Mouse (Mus musculus) lung, adult 18-20 months (tissue): Measurements from ENCODE around the gene Cadm2.

Source experiments
- DNase-seq, 2 experiments: peaks; one replicate each; pipeline ENCODE4 v3.0.0; 2022; ENCODE audit warnings: mixed read lengths in 2 of 2

The Cadm2 gene

DNA sequence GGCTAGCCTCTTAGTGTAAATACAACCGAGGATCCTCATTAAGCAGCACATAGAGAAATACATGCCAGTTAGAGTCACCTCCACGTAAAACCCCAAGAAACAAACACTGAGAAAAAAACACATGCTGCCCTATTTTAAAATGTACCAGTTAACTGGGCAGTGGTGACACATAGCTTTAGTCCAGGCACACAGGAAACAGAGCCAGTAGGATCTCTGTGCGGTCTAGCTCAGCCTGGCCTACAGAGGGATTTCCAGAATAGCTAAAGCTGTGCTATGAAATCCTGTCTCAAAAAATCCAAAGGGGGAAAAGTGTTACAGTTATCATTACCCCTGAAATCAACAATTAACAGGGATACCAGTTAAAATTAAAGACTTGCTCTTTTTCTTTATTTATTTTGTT is 498.9 kb downstream of the Cadm2 start:
- DNase-seq, result no peak

DNA sequence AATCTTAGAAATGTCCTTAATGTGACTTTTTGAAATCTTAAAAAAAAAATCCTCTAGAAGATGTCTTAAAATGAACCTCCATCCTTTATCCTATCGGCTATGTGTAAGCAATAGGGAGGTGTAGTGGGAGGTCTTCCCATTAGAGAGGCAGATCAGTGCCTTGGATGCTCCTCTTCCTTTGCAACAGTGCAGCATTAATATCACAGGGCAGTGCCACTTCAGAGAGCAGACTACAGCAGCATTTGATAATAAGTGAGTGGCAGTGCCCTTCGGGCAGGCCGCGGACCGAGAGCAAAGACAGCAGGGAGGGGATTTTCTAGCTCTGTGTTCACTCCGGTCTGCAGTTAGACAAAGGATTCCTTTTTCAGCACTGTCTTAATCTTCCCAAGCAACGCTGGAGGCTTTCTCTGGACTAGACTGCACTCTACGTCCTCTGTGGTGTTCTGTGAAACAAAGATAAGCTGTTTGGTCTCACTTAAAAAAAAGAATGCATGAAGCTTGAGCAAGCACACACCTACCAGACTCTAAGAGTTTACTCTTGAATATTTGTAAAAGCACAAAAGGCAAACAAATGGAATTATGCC is 514.1 kb downstream of the Cadm2 start:
- no peak for DNase-seq

DNA sequence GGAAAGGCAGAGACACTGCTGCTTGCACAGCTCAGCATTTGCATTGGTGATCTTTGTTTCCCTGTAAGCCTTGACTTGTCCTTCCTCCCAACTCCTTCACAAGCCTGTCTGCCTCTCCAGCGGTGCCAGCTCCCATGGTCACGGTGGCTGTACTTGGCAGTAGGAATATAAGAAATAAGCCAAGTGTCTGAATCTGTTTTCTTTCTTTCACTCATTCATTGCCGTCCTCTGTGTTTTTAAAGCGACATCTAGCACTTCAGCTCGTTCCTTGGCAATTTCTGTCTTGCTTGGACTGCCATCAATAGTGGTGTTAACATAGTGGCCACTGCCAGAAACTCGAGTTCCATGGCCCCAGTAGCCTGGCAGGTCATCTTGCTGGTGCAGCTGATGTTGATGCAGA is 524.0 kb downstream of the Cadm2 start:
- no peak for DNase-seq

DNA sequence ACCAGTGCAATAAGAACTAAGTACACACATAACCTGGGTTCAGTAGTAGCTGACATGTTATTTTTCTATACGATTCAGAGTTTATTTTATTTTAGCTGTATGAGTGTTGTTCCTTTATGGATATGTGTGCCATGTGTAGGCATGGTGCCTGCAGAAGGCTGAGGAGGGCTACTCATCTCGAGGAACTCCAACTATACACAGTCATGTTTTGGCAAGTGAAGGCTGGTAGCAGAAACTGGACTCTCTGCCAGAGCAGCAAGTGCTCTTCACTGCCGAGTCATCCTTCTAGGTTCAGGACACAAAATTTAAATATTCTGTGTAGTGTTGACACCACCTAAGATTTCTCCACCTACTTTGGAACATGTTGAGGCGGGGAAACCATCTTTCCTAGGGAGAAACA is 524.8 kb downstream of the Cadm2 start:
- no peak for DNase-seq

DNA sequence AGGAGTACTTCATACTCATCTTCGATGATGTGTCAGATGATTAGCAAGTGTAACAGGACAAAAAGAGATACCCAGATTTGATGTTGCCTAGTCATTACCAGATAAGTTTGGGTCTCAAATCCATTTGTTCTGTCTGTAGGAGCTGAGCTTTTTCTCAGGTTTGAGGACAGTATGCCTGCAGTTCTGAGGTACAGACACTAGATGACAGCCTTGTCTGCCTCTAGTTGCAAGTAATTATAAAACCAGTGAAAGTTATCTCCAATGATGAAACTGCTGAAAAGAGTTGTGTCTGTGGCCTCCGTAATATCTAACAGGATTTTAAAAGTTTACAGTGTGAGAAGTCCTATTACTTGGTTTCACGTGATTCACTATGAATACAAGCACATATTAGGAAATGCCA is 531.0 kb downstream of the Cadm2 start:
- DNase-seq, result no peak

DNA sequence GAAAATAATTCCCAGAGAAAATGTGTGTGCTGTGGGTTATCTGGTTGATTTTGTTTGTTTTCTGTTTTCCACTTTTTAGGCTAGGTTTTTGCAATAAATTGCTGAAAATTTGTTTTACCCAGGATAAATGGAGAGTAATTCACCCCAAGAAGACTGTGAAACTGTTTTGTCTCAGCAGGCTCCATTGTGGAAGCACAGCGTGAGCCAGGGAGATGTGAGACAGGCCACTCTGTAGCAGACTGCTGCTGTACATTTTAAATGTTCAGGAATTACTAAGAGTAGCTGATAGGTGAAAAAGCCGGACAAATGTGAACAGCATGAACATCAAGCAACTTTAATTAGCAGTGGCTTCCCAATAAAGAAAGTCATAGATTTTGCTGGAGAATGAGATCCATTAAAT is 541.4 kb downstream of the Cadm2 start:
- no peak for DNase-seq

DNA sequence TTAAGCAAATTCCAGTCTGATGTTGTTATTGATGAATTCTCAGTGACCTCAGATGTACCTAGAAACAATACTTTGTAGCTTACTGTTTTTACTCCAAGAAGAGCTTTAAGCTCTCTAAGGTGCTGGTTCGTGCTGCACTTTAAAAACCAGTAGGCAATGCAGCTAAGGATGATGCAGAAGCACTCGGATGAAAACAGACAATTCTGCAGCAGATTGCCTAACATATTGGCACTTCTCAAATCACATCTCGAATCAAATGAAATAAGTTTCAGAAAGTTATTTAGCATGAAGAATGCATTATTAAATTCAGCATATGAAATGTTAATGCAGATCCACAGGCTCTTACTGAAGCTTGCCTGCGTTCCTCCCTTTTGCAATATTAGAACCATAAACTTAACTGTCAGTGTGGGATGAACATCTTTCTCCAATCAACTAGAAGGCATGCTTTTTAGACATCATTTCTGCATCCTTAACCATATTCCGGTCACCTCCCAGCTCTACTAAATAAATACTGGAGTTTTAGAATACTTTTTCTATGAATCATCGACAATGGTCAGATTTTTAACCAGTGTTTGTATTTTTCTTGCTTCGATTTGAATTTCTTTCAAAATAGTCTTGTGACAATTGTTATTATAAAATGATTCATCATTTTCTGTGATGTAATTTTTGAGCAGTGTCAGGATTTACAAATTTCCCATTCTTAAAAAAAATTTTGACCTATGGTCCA is 544.4 kb downstream of the Cadm2 start:
- no peak for DNase-seq

DNA sequence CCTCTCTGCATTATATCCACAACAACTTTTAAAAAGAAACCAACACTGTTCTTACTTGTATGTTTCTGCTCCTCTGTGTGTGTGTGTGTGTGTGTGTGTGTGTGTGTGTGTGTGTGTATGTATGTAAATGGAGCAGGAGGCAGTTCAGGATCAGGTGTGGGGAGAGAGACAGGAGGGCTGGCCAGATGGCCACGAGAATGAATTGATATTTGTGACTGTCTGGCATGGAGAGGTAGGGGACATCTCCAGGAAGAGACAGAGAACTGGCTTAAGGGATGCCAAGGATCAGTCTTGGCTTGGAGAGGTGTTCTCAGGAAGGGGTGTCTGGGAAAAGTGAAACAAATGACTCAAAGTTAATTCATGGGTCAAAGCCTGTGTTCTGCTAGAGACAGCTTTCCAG is 552.2 kb downstream of the Cadm2 start:
- no peak for DNase-seq

DNA sequence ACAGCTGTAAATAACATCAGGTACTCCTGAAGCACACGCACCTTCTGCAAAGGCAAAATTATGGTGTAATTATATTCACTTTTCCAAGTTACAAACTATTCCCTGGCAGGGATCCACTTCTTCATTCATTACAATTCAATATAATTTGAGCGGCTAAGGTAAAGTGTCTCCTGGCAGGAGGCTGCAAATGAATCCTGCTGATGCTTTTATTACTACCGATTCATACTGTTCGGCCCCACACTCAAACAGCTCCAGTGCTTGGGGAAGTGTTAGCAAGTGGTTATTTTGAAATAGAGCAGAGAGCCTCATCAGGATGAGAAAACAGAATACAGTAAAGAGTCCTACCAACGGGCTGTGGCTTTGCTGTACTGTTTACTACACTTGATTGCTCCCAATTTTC is 589.8 kb downstream of the Cadm2 start:
- DNase-seq, result no peak

DNA sequence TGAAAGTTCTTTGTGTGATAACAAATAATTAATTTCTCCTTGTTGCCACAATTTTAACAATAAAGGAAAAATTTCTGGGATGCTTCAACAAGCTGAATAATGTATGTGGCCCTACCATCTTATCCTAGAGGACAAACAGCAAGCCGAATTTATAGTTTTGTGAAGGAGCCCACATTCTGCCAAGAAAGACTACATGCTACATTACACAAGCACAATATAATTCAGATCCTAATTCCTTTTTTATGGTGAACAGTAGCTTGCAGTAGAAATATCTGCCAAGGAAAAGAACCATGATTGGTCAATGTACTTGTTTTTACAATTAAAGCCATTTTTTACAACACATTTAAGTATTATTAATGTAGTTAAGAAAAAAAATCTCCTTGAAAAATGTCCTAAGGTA is 600.9 kb downstream of the Cadm2 start:
- DNase-seq, result no peak

DNA sequence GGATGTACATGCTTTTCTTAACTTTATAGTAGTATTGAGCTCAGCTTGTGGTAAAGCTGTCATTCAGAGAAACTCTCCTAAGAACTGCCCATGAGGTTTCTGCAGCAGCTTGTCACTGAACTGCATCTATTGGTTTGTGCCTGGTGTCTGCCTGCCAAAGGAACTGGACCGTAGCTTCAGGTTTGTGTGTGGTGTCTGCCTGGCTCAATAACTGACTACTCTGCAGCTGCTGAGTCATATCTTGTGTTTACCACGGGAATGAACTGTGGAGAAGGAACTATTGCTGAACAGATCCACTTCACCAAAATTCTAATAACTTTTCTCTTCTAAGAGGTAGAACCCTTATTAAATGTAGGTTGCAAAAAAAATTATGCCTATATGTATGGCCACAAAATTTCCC is 603.0 kb downstream of the Cadm2 start:
- no peak for DNase-seq

DNA sequence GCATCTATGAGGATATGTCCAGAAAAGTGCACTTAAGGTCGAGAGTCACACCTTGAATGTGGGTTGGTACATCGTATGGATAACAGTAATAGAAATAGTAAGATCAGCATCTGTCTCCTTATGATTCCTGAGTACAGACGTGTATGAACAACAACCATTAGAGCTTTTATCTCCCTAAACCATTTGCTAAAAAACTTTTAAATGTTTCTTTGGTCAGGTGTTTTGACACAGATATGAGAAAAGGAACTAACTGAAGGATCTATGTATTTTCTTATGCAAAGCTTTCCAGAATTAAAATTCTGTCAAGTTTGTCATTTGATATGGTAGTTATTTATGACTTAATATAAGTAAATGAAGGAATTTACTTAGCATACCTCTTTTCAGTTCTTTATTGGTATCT is 617.5 kb downstream of the Cadm2 start:
- DNase-seq, result no peak

DNA sequence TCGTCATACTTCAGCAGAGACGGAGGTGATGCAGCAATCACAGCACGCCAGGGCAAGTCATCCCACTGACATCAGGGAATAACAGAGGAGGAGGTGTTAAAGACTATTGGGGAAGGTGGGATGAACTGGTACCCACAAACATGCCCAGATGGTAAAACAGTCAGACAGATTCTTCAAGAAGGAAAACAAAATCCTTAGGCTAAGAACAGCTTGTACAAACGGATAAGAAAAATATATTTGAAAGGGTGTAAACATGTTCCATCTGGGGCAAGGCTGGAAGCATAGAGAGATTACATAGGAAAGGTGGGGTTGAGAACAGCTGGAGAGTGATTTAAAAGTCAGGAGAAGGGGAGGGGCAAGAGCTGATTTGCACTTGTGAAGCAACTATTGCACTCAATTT is 619.0 kb downstream of the Cadm2 start:
- no peak for DNase-seq

DNA sequence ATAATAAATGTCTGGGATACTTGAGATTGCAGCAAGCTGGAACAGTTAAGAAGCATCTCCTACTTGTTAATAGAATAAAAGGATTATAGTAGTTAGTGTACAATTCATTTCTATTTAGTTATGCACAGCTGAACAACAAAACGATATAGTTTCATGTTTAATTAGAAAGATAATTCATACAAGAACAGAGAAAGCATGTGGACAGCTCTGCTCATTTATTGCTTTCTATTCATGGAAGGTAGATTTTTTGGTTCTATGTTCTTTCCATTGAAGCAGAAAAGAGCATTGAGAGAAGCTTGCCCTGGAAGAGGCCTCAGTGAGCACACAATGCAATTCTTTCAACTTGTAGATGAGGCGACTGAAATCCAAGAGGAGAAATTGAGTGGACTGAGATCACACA is 623.2 kb downstream of the Cadm2 start:
- no peak for DNase-seq

DNA sequence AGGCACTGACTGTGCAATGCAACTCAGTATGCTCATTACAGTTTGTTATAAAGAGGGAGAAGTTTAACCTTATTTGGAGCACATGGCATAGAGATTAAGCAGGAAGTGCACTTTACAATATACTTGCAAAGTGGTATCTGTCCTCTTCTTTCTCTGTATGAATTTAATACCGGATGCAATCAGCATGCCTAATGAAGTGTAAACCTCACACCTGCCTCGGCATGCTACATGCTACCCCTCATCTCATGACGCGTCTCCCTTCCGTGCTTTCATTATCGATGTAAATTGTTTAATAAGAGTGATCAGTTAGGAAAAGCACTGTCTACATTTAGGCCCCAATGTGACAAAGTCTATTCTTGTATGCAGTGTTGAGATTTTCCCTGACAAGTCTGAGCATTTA is 633.0 kb downstream of the Cadm2 start:
- DNase-seq, result no peak

DNA sequence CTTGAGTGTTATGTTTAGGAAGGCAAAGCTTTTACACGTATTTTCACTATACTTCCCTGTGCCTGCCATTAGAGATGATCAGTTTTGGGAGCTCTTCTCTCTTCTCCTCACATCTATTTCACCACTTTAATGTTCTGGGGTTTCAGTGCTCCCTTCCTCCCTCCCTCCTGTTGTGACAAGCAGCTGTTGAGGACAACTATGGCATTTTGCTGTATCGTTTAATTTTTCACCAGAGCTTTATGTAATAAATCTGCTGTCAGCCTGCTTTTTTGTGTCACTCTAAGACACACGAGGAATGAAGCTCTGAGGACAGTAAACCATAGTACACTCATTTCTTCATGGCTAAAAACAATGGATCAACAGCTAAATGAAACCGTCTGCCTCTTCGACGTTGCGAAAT is 633.8 kb downstream of the Cadm2 start:
- no peak for DNase-seq

DNA sequence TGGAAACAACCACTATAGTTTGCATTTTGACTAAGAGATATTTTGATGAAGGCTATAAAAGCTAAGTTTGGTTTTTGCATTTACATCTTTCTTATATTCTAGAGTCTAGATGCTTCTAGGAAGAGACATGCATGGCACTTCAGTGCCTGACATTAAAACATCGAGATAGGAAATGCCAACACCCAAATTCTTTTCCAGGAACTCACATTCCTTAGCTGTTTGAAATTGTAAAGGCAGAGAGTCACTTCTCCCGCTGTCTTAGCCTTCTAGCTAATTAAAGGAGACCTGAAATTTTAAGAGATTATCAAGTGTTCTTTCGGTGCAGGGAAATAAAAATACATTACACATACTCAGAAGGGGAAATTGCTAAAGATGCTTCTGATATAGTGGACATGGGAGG is 649.8 kb downstream of the Cadm2 start:
- DNase-seq, result no peak

DNA sequence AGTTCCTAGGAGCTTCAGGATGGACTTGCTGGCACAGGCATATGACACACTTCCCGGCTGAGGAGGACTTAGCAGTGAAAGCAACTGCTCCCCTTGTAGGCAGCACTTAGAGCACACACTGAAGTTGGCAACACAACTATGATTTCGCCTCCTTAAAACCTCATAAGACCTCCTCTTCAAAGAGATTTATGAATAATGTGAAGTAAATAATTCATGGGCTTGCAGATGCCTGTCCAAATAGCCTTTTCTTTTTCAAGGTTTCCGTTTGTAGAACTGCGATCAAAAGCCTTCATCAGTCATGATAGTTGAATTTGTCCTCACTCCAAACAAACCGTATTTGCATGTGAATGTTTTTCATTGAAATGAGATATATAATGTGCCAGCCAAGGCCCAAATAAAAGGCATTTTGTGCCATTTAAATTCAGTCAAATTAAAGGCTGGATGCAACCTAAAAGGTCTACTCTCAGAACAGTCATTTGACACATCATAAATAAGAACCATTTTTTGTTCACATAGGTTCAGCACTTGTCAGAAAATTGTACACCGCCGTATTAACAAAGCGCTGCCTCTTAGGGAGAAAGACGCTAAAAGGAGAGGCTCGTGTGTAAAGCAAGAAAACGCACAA is 651.1 kb downstream of the Cadm2 start:
- no peak for DNase-seq

DNA sequence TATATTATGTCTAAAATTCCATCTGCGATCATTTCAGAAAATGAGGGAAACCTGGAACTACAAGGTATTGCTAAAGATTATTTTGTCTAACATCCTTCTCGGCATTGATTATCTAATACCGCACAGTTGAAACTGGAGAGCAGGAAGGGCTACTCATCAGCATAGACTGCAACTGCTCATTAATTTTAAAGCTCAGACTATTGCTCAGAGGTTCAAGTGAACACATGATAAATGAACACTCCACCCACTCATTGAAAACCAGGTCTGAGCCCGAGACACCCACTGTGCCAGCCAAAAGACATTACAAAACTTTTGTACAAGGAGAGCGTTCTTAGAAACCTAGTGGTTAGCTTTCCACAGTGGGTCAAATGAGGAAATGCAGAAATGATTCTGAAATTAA is 652.4 kb downstream of the Cadm2 start:
- no peak for DNase-seq

DNA sequence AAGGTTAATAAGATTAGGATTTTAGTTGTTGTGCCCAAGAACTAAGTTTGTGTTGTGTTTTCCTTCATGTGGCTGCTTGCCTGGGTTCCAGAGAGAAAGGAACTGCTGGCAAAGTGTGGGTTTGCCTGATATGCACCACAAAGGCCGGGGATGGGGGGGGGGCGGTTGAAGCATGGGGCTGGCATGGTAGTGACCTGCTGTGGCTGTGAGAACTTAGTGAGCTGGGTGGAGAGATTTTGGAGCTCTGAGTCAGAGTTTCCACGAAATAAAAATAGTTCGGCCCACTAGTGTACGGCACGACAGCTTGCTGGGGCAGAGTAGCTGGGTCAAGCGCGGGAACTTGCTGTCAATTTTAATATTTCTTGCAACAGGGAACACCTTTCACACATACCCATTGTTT is 653.0 kb downstream of the Cadm2 start:
- no peak for DNase-seq

DNA sequence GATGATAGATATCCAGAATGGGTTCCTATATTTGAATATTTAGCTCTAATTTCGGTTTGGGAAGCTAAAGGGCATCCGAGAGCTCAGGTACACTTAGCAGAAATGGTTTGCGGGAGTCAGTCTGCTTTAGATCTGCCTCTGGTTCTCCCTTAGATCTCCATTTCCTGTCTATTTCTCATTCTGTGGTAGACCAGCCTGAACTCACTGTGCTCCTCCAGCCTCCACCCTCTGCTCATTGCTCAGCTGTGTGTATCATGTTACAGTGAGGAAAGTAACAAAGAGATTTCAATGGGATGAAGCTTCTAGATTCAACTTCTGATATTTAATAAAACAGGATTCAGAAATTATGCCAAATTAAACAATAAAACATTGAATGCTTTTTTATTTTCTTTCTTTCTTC is 661.6 kb downstream of the Cadm2 start:
- no peak for DNase-seq

DNA sequence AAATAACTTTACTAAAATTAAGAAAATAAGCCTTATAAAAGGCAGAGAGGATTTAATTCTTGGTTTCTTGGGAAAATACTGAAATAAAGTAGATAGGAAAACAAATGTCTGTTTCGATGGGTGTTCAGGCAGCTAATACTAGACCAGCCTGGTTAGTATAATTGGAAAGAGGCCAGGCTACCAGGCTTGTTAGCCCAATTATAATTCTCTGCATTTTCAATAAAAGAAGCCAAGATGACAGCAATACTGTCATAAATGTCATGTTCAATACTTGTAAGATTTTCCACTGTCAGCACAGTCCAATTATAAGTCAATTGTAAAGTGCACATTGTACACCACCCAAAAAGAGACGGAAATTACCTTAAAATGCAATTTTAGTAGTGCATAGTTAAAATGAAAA is 664.8 kb downstream of the Cadm2 start:
- no peak for DNase-seq

DNA sequence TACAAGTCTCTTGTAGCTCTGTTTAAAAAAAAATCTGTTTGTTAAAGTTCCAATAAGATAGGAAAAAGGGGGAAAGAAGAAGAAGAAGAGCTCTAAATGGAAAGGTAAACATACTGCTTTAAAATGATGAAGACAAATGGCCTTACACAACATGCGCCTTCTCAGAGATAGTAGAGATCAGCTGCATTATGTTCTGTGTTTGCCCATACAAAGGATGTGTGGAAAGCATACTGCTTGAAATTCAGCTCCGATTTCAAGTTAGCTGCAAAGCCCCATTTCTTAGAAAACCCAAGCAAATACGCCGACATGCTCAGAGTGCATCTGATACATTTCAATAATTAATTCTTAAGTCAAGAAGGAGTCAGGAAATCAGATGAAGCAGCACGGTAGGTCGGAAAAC is 684.4 kb downstream of the Cadm2 start:
- no peak for DNase-seq

DNA sequence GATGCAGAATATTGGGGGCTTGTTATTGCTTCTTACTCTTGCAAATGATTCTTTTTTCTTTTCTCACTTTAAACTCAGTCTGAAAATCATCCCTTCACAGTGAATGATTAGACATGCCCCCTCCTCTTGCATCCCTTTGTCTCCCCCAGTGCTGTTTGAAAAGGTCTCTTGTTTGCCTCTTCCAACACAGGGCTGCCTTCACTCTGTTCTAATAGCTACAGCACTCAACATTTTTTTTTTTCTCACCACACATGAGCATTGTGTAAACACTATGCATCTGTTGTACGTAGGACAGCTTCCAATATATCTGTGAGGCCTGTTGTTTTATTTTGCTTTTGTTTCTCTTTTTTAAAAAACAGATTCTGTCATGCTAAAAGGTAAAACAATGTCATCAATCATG is 695.2 kb downstream of the Cadm2 start:
- DNase-seq, result no peak

DNA sequence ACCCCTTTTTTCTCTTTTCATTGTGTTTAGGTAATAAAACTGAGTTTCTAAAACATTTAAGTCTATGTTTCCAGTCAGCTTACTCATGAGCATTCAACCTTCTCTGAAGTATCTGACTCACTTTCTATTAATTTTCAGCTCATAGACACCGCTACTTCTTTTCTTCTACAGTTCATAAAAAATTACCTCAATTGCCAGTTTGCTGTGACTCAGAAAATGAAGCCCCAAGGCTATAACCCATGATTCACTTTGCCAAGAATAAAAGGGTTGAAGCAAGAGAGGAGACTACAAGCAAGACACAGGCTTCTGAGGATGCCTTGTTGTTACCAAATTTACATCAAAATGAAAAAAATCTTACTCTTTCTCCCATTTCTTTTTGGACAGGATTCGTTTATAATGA is 698.0 kb downstream of the Cadm2 start:
- DNase-seq, result no peak
